Mouse (Mus musculus) myocyte (in vitro differentiated cells): ENCODE results near the gene Asprv1. TPM values are rescaled to one million over a fixed set of nuclear protein-coding genes. Genes with fewer than 3 reads are reported as not detected.

Experiments used
- H3K27me3 ChIP-seq: one replicate; pipeline ENCODE4 v1.6.1; 2011; ENCODE audit not compliant: control insufficient read depth, insufficient read depth, insufficient read length
- H3K36me3 ChIP-seq: one replicate; pipeline ENCODE4 v1.6.1; 2011; ENCODE audit not compliant: control insufficient read depth, insufficient read depth
- H3K4me2 ChIP-seq: one replicate; pipeline ENCODE4 v1.6.1; 2011; ENCODE audit warnings: low read depth, control low read depth
- H3K4me3 ChIP-seq: one replicate; pipeline ENCODE4 v1.5.1; 2011; ENCODE audit warnings: mild to moderate bottlenecking, control low read depth, moderate library complexity
- H3K79me2 ChIP-seq: one replicate; pipeline ENCODE4 v1.6.1; 2011; ENCODE audit not compliant: control insufficient read depth, insufficient read depth
- H3ac ChIP-seq: one replicate; pipeline ENCODE4 v1.6.1; 2011; ENCODE audit not compliant: control insufficient read depth, insufficient read length
- CEBPB ChIP-seq: IDR thresholded peaks from 2 replicates; pipeline ENCODE4 v1.6.1; 2011; ENCODE audit warnings: mild to moderate bottlenecking, moderate library complexity; ENCODE audit not compliant: poor library complexity, insufficient read depth, severe bottlenecking
- E2F4 ChIP-seq: IDR thresholded peaks from one replicate; pipeline ENCODE4 v1.6.1; 2011; ENCODE audit warnings: mild to moderate bottlenecking, control low read depth, moderate library complexity; ENCODE audit not compliant: insufficient read depth
- MAX ChIP-seq: IDR thresholded peaks from one replicate; pipeline ENCODE4 v1.6.1; 2011; ENCODE audit warnings: low read depth, mild to moderate bottlenecking, control low read depth
- MYOD1 ChIP-seq, 3 experiments: IDR thresholded peaks; one replicate each; pipeline ENCODE4 v1.6.1; 2011; ENCODE audit warnings: control low read depth in 2 of 3, low read depth in 2 of 3, mild to moderate bottlenecking in 2 of 3, moderate library complexity in 1 of 3; ENCODE audit not compliant: insufficient read length in 2 of 3, control insufficient read depth in 1 of 3
- MYOG ChIP-seq, 3 experiments: IDR thresholded peaks; one replicate each; pipeline ENCODE4 v1.6.1; 2011; ENCODE audit warnings: control low read depth in 2 of 3, low read depth in 2 of 3, mild to moderate bottlenecking in 2 of 3; ENCODE audit not compliant: insufficient read length in 2 of 3, control insufficient read depth in 1 of 3, insufficient read depth in 1 of 3
- POLR2A ChIP-seq: IDR thresholded peaks from one replicate; pipeline ENCODE4 v1.6.1; 2011; ENCODE audit warnings: low read depth, mild to moderate bottlenecking, control low read depth, moderate library complexity; ENCODE audit not compliant: insufficient read length
- POLR2AphosphoS2 ChIP-seq: IDR thresholded peaks from one replicate; pipeline ENCODE4 v1.6.1; 2011; ENCODE audit warnings: low read depth, control low read depth; ENCODE audit not compliant: insufficient read length
- REST ChIP-seq: IDR thresholded peaks from one replicate; pipeline ENCODE4 v1.6.1; 2011; ENCODE audit warnings: mild to moderate bottlenecking, control low read depth, moderate library complexity; ENCODE audit not compliant: insufficient read depth, insufficient read length
- SRF ChIP-seq: IDR thresholded peaks from one replicate; pipeline ENCODE4 v1.6.1; 2011; ENCODE audit warnings: low read depth; ENCODE audit not compliant: control insufficient read depth, insufficient read length
- TCF12 ChIP-seq: IDR thresholded peaks from one replicate; pipeline ENCODE4 v1.6.1; 2011; ENCODE audit warnings: mild to moderate bottlenecking, control low read depth; ENCODE audit not compliant: poor library complexity, insufficient read depth, severe bottlenecking
- TCF3 ChIP-seq: IDR thresholded peaks from one replicate; pipeline ENCODE4 v1.6.1; 2011; ENCODE audit warnings: low read depth, control low read depth; ENCODE audit not compliant: insufficient read length
- USF1 ChIP-seq: IDR thresholded peaks from one replicate; pipeline ENCODE4 v1.6.1; 2011; ENCODE audit warnings: low read depth, mild to moderate bottlenecking, control low read depth, moderate library complexity
- polyA plus RNA-seq: library from polyadenylated mRNA; unstranded; fragments of >200 nt; fragmentation: generic; extraction: Trizol; gene quantifications from one replicate; pipeline ENCODE4 v1.2.1, GENCODE M21; 2012; ENCODE audit warnings: missing spikeins

Gene Asprv1
- polyA plus RNA-seq, 1 experiment = 0.34 TPM

DNA sequence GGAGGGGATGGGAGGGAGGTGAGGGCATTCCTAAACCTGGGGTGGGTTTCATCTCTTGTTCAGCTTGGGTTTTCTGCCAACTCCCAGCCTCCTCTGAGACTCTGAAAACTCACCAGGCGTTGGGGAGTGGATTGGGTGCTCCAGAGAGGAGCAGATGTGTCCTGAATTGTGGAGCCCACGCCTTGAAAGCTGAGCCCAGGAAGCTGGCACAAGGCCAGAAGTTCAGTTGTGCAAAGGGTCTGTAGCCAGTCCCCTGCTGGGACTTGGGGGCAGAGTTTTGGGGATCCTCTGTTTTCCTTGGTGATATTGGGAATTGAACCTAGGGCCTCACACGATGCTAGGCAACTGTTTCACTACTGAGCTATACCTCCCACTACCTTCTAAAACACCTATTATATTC, 2.2 kb downstream of the Asprv1 start:
- H3K36me3 ChIP-seq = no peaks in the 10 kb centered on the region
- H3ac ChIP-seq = no peak overlapping the region
- peaks cover 17% of the 10 kb centered on the region for H3K27me3 ChIP-seq
- no peak overlapping the region for H3K4me3 ChIP-seq
- TF ChIP-seq MYOG (IDR thresholded peaks at IDR 0.05; ENCODE audit: control insufficient read depth in 1 of 3, insufficient read depth in 1 of 3, insufficient read length in 2 of 3, low read depth in 2 of 3) (no peak), MYOD1 (IDR thresholded peaks at IDR 0.05; ENCODE audit: control insufficient read depth in 1 of 3, insufficient read length in 2 of 3, low read depth in 2 of 3) (no peak), REST (no peak), SRF (no peak), TCF3 (no peak), POLR2AphosphoS2 (no peak), USF1 (no peak), POLR2A (no peak), MAX (no peak), E2F4 (no peak), CEBPB (no peak), TCF12 (no peak)
- no peaks in the 10 kb centered on the region for H3K79me2 ChIP-seq
- no peak overlapping the region for H3K4me2 ChIP-seq

DNA sequence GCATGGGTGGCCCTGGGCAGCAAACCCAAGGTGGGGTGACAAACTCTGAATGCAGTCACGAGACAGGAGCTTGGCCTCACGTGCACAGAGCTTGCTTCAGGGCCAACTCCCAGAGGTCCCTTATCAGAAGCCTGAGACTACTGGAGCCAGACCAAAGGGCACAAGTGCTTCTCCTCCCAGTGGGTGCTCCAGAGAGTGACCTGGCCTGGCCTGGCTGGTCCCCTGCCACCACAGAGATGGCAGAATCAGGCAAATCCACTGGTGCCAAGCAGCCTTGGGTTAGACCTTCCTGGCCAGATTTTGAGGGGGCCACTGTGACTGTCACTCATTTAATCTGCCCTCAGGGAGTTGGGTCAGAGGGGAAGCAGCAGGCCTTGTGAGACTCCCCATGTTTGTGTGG, 8.5 kb downstream of the Asprv1 start:
- Histone ChIP-seq H3ac (no peak overlapping the region), H3K4me2 (no peak overlapping the region), H3K79me2 (no peaks in the 10 kb centered on the region), H3K27me3 (no peaks in the 10 kb centered on the region), H3K36me3 (no peaks in the 10 kb centered on the region), H3K4me3 (no peak overlapping the region)
- TF ChIP-seq TCF3 = no peak
- TF ChIP-seq E2F4 = no peak
- TF ChIP-seq MAX = no peak
- TF ChIP-seq SRF = no peak
- no peak for TF ChIP-seq POLR2A
- no peak for TF ChIP-seq MYOD1 (IDR thresholded peaks at IDR 0.05; ENCODE audit: control insufficient read depth in 1 of 3, insufficient read length in 2 of 3, low read depth in 2 of 3)
- TF ChIP-seq MYOG (IDR thresholded peaks at IDR 0.05; ENCODE audit: control insufficient read depth in 1 of 3, insufficient read depth in 1 of 3, insufficient read length in 2 of 3, low read depth in 2 of 3) = no peak
- no peak for TF ChIP-seq POLR2AphosphoS2
- no peak for TF ChIP-seq TCF12
- TF ChIP-seq USF1 = no peak
- no peak for TF ChIP-seq REST
- TF ChIP-seq CEBPB = no peak

DNA sequence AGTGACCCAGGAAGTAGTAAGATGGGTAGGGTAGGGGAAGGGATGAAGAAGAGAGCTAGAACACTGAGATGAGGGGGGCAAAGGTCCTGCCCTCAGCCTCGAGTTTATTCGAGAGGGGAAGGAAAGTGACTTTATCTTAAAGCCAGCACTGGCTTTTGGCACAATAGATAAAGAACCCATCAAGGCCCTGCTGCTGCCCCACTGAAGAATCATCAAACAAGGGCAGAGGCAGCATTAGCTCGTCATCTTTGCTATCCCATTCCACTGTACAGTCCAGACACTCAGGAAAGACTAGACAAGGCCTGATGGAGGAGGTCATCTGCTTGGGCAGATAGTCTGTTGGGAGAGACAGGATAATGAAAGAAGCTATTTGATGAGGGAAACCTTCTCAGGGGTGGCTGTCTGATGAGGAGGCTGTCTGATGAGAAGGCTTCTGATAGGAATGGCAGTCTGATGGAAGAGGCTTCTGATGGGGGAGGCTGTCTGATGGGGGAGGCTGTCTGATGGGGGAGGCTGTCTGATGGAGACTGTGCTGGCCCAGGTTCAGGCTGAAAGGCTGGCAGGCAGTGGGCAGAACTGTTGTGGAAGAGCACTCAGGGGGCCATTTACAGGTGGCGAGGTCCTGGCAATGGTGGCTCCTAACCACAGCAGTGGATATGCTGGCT, 9.3 kb downstream of the Asprv1 start:
- Histone ChIP-seq H3K79me2 (no peaks in the 10 kb centered on the region), H3K4me2 (no peak overlapping the region), H3K4me3 (no peak overlapping the region), H3K36me3 (no peaks in the 10 kb centered on the region), H3K27me3 (no peaks in the 10 kb centered on the region), H3ac (no peak overlapping the region)
- TF ChIP-seq REST = no peak
- TF ChIP-seq USF1 = no peak
- TF ChIP-seq E2F4 = no peak
- TF ChIP-seq MAX = no peak
- TF ChIP-seq TCF3 = no peak

DNA sequence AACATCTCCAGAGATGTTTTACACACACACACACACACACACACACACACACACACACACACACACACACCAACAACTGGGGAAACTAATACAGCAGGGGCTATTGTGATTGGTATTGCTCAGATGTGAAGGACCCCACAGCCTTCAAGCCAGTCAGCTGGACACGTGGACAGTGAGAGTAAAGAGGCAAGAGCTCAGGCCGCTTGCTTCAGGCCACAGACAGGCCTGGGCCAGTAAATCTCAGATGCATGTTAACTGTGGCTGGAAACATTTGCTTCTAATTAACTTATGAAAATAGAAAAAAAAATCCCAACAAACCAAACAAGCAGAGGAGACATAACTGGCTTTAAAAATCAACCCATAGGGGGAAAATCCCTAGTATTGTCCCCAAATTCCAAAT, 9.9 kb downstream of the Asprv1 start:
- H3K4me3 ChIP-seq = no peak overlapping the region
- no peak overlapping the region for H3ac ChIP-seq
- H3K36me3 ChIP-seq = no peaks in the 10 kb centered on the region
- H3K27me3 ChIP-seq = no peaks in the 10 kb centered on the region
- no peak overlapping the region for H3K4me2 ChIP-seq
- no peaks in the 10 kb centered on the region for H3K79me2 ChIP-seq
- no peak for TF ChIP-seq CEBPB
- TF ChIP-seq MAX = no peak
- TF ChIP-seq REST = no peak
- TF ChIP-seq MYOD1 (IDR thresholded peaks at IDR 0.05; ENCODE audit: control insufficient read depth in 1 of 3, insufficient read length in 2 of 3, low read depth in 2 of 3) = no peak
- TF ChIP-seq SRF = no peak
- no peak for TF ChIP-seq MYOG (IDR thresholded peaks at IDR 0.05; ENCODE audit: control insufficient read depth in 1 of 3, insufficient read depth in 1 of 3, insufficient read length in 2 of 3, low read depth in 2 of 3)
- TF ChIP-seq USF1 = no peak
- no peak for TF ChIP-seq TCF3
- TF ChIP-seq E2F4 = no peak
- no peak for TF ChIP-seq POLR2AphosphoS2

DNA sequence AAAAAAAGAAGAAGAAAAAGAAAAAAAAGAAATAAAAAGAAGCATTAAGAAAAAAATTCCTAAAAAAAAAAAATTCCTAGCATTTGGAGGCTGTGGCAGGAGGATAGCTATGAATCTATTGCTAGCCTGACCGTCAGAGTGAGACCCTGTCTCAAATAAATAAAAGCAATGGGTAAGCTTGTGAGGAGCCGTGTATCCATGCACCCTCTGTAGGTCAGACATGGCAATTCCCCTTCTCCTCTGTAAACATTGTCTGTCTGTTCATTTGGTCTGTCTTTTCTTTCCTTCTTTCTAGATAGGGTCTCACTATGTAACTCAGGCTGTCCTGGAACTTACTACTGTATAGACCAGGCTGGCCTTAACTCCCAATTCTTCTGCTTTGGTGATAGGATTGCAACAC, 10.5 kb downstream of the Asprv1 start:
- no peaks in the 10 kb centered on the region for H3K36me3 ChIP-seq
- TF ChIP-seq POLR2AphosphoS2 (no peak), TCF3 (no peak), CEBPB (no peak), POLR2A (no peak), MYOD1 (IDR thresholded peaks at IDR 0.05; ENCODE audit: control insufficient read depth in 1 of 3, insufficient read length in 2 of 3, low read depth in 2 of 3) (no peak), MAX (no peak), USF1 (no peak), TCF12 (no peak), E2F4 (no peak), SRF (no peak), MYOG (IDR thresholded peaks at IDR 0.05; ENCODE audit: control insufficient read depth in 1 of 3, insufficient read depth in 1 of 3, insufficient read length in 2 of 3, low read depth in 2 of 3) (no peak), REST (no peak)
- no peak overlapping the region for H3ac ChIP-seq
- H3K4me2 ChIP-seq = no peak overlapping the region
- no peaks in the 10 kb centered on the region for H3K27me3 ChIP-seq
- no peaks in the 10 kb centered on the region for H3K79me2 ChIP-seq
- no peak overlapping the region for H3K4me3 ChIP-seq
